Mouse (Mus musculus) intestine, embryonic 15.5 days (tissue): Measurements from ENCODE around the gene Shank2. TPM values are rescaled to one million over a fixed set of nuclear protein-coding genes. Genes with fewer than 3 reads are reported as not detected.

Experiments used
- ATAC-seq: fragments of 200-750 bp; cut with Nextera tagmentation; 2 replicates; pipeline ENCODE4 v1.8.0; 2017; ENCODE audit warnings: moderate TSS enrichment, moderate library complexity
- H3K27ac ChIP-seq: fragments of 300-500 bp; sonication (generic); 2 replicates; pipeline ENCODE4 v1.5.1; 2015; ENCODE audit warnings: mild to moderate bottlenecking, inconsistent platforms
- H3K27me3 ChIP-seq: fragments of 300-500 bp; sonication (generic); replicated peaks from 2 replicates; pipeline ENCODE4 v1.6.1; 2015; ENCODE audit warnings: inconsistent platforms
- H3K36me3 ChIP-seq: fragments of 300-500 bp; sonication (generic); 2 replicates; pipeline ENCODE4 v1.6.1; 2015; ENCODE audit warnings: inconsistent platforms
- H3K4me1 ChIP-seq: fragments of 300-500 bp; sonication (generic); replicated peaks from 2 replicates; pipeline ENCODE4 v1.6.1; 2015; ENCODE audit warnings: inconsistent platforms
- H3K4me2 ChIP-seq: fragments of 300-500 bp; sonication (generic); replicated peaks from 2 replicates; pipeline ENCODE4 v1.6.1; 2015; ENCODE audit warnings: mild to moderate bottlenecking, inconsistent platforms
- H3K4me3 ChIP-seq: fragments of 300-500 bp; sonication (generic); replicated peaks from 2 replicates; pipeline ENCODE4 v1.5.1; 2015; ENCODE audit warnings: inconsistent platforms
- H3K9ac ChIP-seq: fragments of 300-500 bp; sonication (generic); 2 replicates; pipeline ENCODE4 v1.6.1; 2015; ENCODE audit warnings: inconsistent platforms
- H3K9me3 ChIP-seq: fragments of 300-500 bp; sonication (generic); 2 replicates; pipeline ENCODE4 v1.6.1; 2016; ENCODE audit warnings: inconsistent platforms
- WGBS: fragments of 180-500 bp; shearing (Covaris S2); methylation state at CpG from one replicate; pipeline ENCODE4 v1.1.7; 2015; 5-methylcytosine and 5-hydroxymethylcytosine counted together
- polyA plus RNA-seq: library from polyadenylated mRNA; unstranded; fragments of >200 nt; fragmentation: Nextera tagmentation; extraction: Ambion mirVana; gene quantifications from 2 replicates; pipeline ENCODE4 v1.2.1, GENCODE M21; 2015

Gene Shank2
- polyA plus RNA-seq, 1 experiment from 2014 or later = 0.99 TPM

DNA sequence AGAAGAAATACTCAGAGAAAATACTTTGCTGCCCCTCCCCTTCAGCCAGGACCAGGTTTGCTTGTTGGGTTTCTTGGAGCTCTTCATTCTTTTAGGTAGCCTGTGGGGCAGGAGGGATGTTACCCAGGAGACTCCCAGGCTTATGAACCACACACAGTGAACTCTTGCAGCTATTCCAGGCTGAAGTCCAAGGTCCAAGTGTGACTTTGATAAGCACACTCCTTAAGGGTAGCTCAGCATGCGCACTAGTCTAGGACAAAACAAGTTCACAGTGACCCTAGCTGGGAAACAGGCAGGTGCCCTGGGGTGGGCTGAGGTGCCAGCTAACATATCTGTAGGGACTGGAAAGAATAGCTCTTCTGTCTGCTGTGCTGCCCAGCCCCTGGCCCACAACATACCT lies 117.8 kb downstream of the Shank2 start:
- Histone ChIP-seq H3K4me3 (no peak overlapping the region), H3K27ac (no peak overlapping the region), H3K4me2 (no peak overlapping the region), H3K27me3 (no peaks in the 10 kb centered on the region), H3K9me3 (no peaks in the 10 kb centered on the region), H3K36me3 (no peaks in the 10 kb centered on the region), H3K4me1 (peaks cover 4% of the 10 kb centered on the region; the same call in 1 of the 2 replicates), H3K9ac (no peak overlapping the region)
- WGBS = 68% methylated on average over 1 of the region's 1 CpGs
- ATAC-seq = peak; percentile 97

- no peak for ATAC-seq
- H3K4me1 ChIP-seq = no peaks in the 10 kb centered on the region
- H3K9ac ChIP-seq = no peak overlapping the region
- no peak overlapping the region for H3K4me2 ChIP-seq
- no peak overlapping the region for H3K4me3 ChIP-seq
- H3K27ac ChIP-seq = no peak overlapping the region
- H3K36me3 ChIP-seq = no peaks in the 10 kb centered on the region
- H3K9me3 ChIP-seq = no peaks in the 10 kb centered on the region
- no peaks in the 10 kb centered on the region for H3K27me3 ChIP-seq
- 81% methylated on average over 22 of the region's 22 CpGs for WGBS
Measured at GRCm38 (mm10) chr7:144132699-144133387, 131.1 kb downstream of the Shank2 start.

GRCm38 (mm10) chr7:144133388-144133998 lies 131.8 kb downstream of the Shank2 start:
- no peaks in the 10 kb centered on the region for H3K9me3 ChIP-seq
- no peak overlapping the region for H3K9ac ChIP-seq
- WGBS = 67% methylated on average over 9 of the region's 9 CpGs
- H3K4me3 ChIP-seq = no peak overlapping the region
- no peak overlapping the region for H3K27ac ChIP-seq
- H3K4me2 ChIP-seq = no peak overlapping the region
- H3K36me3 ChIP-seq = no peaks in the 10 kb centered on the region
- no peaks in the 10 kb centered on the region for H3K4me1 ChIP-seq
- H3K27me3 ChIP-seq = no peaks in the 10 kb centered on the region
- ATAC-seq = no peak

DNA sequence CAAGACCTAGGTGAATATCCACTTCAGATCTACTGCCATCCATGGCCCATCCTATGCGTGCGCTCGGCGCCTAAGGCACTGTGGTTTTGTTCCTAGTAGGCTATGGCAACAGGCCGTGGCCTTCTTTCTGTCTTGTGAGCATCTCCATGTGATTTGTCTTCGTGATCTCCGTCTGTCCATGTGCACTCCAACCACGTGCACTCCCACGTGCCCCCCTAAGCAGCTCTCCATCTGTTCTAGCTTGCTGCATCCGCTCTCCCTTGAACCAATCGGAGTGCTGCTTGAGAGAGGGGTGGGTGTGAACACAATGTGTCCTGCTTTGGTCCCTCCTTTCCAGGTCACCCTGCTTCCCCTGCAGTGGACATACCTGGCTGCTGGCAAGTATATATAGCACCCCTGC lies 133.0 kb downstream of the Shank2 start:
- Histone ChIP-seq H3K36me3 (no peaks in the 10 kb centered on the region), H3K4me1 (no peaks in the 10 kb centered on the region), H3K27me3 (no peaks in the 10 kb centered on the region), H3K4me3 (no peak overlapping the region), H3K9me3 (no peaks in the 10 kb centered on the region), H3K4me2 (no peak overlapping the region), H3K9ac (no peak overlapping the region), H3K27ac (no peak overlapping the region)
- 89% methylated on average over 11 of the region's 11 CpGs for WGBS
- ATAC-seq = no peak

DNA sequence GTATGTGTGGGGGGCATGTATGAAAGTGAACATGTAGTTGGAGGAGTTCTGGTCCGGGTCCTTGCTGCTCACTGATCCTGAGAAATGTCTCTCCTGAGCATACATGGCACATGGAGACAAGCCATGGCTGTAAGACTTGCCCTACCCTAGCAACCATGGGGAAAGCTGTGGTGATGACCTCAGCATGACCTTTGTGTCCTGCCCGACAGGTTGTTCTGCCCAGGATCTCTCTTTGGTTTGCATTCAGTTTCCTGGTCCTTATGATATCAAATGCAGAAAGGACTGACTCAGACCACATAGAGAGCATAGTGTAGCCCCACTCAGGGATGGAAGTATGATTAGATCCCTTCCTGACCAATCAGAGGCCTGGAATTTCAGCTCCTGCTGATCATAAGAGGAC lies 136.1 kb downstream of the Shank2 start:
- ATAC-seq = no peak

DNA sequence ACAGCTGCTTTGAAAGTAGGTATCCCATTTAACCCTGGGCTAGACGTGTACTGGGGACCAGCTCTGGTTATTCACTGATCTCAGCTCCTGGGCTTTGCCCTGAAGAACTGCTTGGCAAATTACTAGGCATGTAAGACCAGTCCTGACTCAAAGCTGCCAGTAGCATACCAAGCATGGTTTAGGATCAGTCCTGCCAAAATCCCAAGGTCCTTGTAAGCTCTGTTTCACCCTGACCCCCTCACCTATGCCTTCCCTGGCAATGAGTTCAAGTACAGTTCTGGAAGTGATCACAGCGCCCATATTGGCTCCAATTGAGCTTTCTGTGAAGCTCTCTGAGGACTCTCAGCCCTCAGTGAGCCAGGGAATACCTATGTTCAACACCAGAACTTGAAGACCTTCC lies 136.7 kb downstream of the Shank2 start:
- Histone ChIP-seq H3K4me2 (no peak overlapping the region), H3K4me3 (no peak overlapping the region), H3K27me3 (no peaks in the 10 kb centered on the region), H3K36me3 (no peaks in the 10 kb centered on the region), H3K27ac (no peak overlapping the region), H3K9me3 (no peaks in the 10 kb centered on the region), H3K4me1 (no peaks in the 10 kb centered on the region), H3K9ac (no peak overlapping the region)
- 75% methylated on average over 2 of the region's 2 CpGs for WGBS
- no peak for ATAC-seq

More for the DNA sequence above, 136.1 kb downstream of the Shank2 start:
- Histone ChIP-seq H3K9ac (no peak overlapping the region), H3K36me3 (no peaks in the 10 kb centered on the region), H3K4me1 (no peaks in the 10 kb centered on the region), H3K4me3 (no peak overlapping the region), H3K27ac (no peak overlapping the region), H3K9me3 (no peaks in the 10 kb centered on the region), H3K4me2 (no peak overlapping the region), H3K27me3 (no peaks in the 10 kb centered on the region)
- 56% methylated on average over 2 of the region's 2 CpGs for WGBS

DNA sequence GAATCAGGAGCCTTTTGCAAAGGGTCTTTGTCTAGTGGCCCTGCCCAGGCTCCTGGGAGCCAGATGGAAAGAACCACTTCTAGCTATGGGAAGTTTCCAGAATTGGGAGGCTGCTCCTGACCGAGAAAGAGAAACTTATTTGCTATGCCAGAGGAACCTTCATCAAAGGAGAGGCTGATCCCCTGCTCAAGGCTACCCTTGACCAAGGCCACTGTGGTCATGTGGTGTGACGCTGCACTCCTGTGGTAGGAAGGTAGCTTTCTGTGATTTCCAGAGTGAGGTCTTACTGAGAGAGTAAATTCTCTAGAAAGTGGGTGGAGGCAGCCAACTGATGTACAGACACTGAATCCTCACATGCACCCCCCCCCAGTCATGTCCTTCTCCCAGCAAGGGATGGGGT lies 138.0 kb downstream of the Shank2 start:
- Histone ChIP-seq H3K27me3 (no peaks in the 10 kb centered on the region), H3K9ac (no peak overlapping the region), H3K9me3 (no peaks in the 10 kb centered on the region), H3K4me3 (no peak overlapping the region), H3K4me1 (no peaks in the 10 kb centered on the region), H3K36me3 (no peaks in the 10 kb centered on the region), H3K4me2 (no peak overlapping the region), H3K27ac (no peak overlapping the region)
- 86% methylated on average over 2 of the region's 2 CpGs for WGBS
- no peak for ATAC-seq

- Histone ChIP-seq H3K36me3 (no peaks in the 10 kb centered on the region), H3K27me3 (no peaks in the 10 kb centered on the region), H3K4me1 (no peaks in the 10 kb centered on the region), H3K4me3 (no peak overlapping the region), H3K27ac (no peak overlapping the region), H3K4me2 (no peak overlapping the region), H3K9ac (no peak overlapping the region), H3K9me3 (no peaks in the 10 kb centered on the region)
- ATAC-seq = no peak
- WGBS = 87% methylated on average over 3 of the region's 3 CpGs
Measured at GRCm38 (mm10) chr7:144140470-144140869, 138.7 kb downstream of the Shank2 start.

DNA sequence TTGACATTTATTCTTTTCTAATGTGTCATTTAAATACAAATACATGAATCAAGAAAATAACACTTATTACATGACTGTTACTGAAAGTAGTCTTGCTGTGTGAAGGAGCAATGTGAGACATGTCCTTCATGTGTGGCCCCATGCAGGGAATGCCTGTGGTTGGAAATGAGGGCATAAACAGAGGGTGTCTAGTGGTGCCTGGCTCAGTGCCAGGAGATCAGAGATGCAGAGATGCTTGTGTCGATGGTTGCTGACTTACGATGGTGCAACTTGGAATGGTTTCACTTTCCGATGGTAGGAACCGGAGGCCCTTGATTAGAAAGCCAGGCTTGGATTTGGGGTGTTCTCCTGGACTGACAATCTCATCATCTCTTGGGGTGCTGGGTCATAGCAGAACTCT lies 140.3 kb downstream of the Shank2 start:
- ATAC-seq = no peak

GRCm38 (mm10) chr7:144143941-144144340 lies 142.2 kb downstream of the Shank2 start:
- no peaks in the 10 kb centered on the region for H3K36me3 ChIP-seq
- WGBS = 59% methylated on average over 2 of the region's 2 CpGs
- H3K27ac ChIP-seq = no peak overlapping the region
- H3K9me3 ChIP-seq = no peaks in the 10 kb centered on the region
- no peak overlapping the region for H3K4me2 ChIP-seq
- H3K4me1 ChIP-seq = no peaks in the 10 kb centered on the region
- no peak overlapping the region for H3K9ac ChIP-seq
- H3K4me3 ChIP-seq = no peak overlapping the region
- no peak for ATAC-seq
- no peaks in the 10 kb centered on the region for H3K27me3 ChIP-seq

More for the DNA sequence above, 140.3 kb downstream of the Shank2 start:
- H3K4me2 ChIP-seq = no peak overlapping the region
- H3K9ac ChIP-seq = no peak overlapping the region
- no peak overlapping the region for H3K27ac ChIP-seq
- 74% methylated on average over 4 of the region's 4 CpGs for WGBS
- H3K9me3 ChIP-seq = no peaks in the 10 kb centered on the region
- no peaks in the 10 kb centered on the region for H3K27me3 ChIP-seq
- H3K4me1 ChIP-seq = no peaks in the 10 kb centered on the region
- H3K4me3 ChIP-seq = no peak overlapping the region
- no peaks in the 10 kb centered on the region for H3K36me3 ChIP-seq

- no peaks in the 10 kb centered on the region for H3K9me3 ChIP-seq
- H3K4me2 ChIP-seq = no peak overlapping the region
- H3K9ac ChIP-seq = no peak overlapping the region
- H3K27me3 ChIP-seq = no peaks in the 10 kb centered on the region
- no peak overlapping the region for H3K27ac ChIP-seq
- no peak for ATAC-seq
- H3K36me3 ChIP-seq = no peaks in the 10 kb centered on the region
- 61% methylated on average over 4 of the region's 4 CpGs for WGBS
- no peak overlapping the region for H3K4me3 ChIP-seq
- H3K4me1 ChIP-seq = no peaks in the 10 kb centered on the region
Measured at GRCm38 (mm10) chr7:144148111-144148510, 146.4 kb downstream of the Shank2 start.

DNA sequence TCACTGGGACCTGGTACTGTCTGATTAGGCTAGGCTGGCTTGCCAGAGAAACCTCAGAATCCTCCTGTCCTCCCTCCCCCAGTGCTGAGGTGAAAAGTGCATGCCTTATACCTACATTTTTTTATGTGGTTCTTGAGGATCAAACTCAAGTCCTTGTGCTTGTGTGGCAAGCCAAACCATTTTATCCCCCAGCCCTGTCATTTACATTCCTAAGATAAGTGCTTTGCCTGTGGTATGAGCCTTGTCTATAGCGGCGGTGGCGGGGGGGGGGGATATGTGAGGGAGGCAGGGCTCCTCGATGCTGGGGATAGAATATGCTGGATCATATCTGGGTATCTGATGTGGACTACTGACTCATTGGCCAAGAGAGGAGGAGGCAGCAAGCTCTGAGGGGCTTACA lies 151.4 kb downstream of the Shank2 start:
- no peak overlapping the region for H3K4me3 ChIP-seq
- ATAC-seq = no peak
- no peaks in the 10 kb centered on the region for H3K27me3 ChIP-seq
- H3K4me2 ChIP-seq = no peak overlapping the region
- no peaks in the 10 kb centered on the region for H3K4me1 ChIP-seq
- H3K9me3 ChIP-seq = no peaks in the 10 kb centered on the region
- 48% methylated on average over 4 of the region's 4 CpGs for WGBS
- H3K27ac ChIP-seq = no peak overlapping the region
- H3K9ac ChIP-seq = no peak overlapping the region
- H3K36me3 ChIP-seq = no peaks in the 10 kb centered on the region

DNA sequence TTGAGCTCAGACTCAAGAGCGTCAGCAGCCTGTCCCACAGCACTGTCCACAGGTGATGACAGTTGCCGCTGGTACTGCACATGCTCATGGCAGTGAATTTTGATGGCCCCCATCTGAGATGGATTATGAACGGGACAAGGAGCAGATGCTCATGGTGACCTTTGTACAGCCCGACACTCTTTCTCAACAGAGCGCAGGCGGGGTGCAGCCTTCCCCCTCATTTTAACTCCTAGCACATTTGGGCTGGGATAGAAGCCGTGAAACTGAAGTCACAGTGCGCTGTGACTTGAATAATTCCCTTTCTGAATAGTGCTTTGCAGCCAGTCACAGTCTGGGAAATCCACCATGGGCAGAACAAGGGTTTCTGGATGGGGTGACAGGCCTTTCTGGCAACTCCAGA lies 152.0 kb downstream of the Shank2 start:
- Histone ChIP-seq H3K27me3 (no peaks in the 10 kb centered on the region), H3K4me3 (no peak overlapping the region), H3K9me3 (no peaks in the 10 kb centered on the region), H3K4me1 (no peaks in the 10 kb centered on the region), H3K9ac (no peak overlapping the region), H3K4me2 (no peak overlapping the region), H3K27ac (no peak overlapping the region), H3K36me3 (no peaks in the 10 kb centered on the region)
- no peak for ATAC-seq
- 79% methylated on average over 8 of the region's 8 CpGs for WGBS
